Mouse (Mus musculus): ENCODE data around the gene Slc39a9. TPM values are rescaled to one million over a fixed set of nuclear protein-coding genes. Genes with fewer than 3 reads are reported as not detected.

Gene Slc39a9
- total RNA-seq, 2 experiments from 2014 or later: 9.8 to 10.2 TPM

- DNase-seq: no peak
- intact Hi-C loops (cut with DNase I; ENCODE audit: low total_unique reads): no loop called here
These were observed 62.7 kb downstream of the Slc39a9 start for GRCm38 (mm10) chr12:80706208-80706914.

GRCm38 (mm10) chr12:80706915-80707604 lies 63.4 kb downstream of the Slc39a9 start:
- DNase-seq: no peak
- intact Hi-C loops (cut with DNase I; ENCODE audit: low total_unique reads): no loop called here

DNA sequence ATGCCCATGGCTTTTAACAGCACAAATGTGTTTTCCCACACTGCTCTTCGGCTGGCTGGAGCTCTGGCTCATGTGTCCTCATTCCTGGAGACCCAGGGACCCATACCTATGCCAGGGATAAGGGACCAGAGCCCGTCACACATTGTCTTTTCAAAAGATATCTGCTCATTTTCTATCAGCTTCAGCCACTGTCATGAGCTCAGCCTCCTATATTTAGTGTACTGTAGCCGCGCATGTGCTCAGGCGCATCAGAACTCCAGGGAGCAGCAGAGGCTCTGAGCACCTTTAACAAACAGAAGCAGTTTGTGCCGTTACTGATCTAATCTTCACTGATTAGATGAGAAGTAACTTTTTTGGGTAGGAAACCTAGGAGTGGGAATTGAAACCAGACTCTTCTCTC lies 72.2 kb downstream of the Slc39a9 start:
- DNase-seq: no peak
- intact Hi-C loops (cut with DNase I; ENCODE audit: low total_unique reads): no loop called here

DNA sequence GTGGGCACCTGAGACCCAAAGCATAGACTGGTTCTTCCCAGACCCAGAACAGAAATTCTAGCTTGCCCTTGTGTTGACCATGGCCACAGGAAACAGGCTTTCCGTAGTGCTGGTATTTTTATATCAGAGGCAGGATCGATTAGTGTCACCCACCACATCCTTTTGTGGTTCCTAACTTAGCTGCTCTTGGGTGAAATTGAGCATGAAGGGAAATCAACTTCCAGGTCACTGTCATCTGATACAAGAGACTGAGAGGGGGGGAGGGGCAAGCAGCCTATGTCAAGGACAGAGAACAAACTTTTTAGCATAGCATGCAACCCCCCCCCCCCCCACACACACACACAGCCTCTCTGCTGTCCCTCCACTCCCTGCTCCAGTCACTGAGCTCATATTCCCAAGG lies 75.5 kb downstream of the Slc39a9 start:
- no peak for DNase-seq
- intact Hi-C loops (cut with DNase I; ENCODE audit: low total_unique reads): no loop called here

GRCm38 (mm10) chr12:80720507-80720906 lies 76.8 kb downstream of the Slc39a9 start:
- intact Hi-C loops (cut with DNase I; ENCODE audit: low total_unique reads): loop anchor here (5.0 kb wide), 1 partner anchor 43 kb away; no protein-coding TSS in a partner anchor
- no peak for DNase-seq

- intact Hi-C loops (cut with DNase I; ENCODE audit: low total_unique reads): loop anchor here (5.0 kb wide), 1 partner anchor 44 kb away; no protein-coding TSS in a partner anchor
- no peak for DNase-seq
These were observed 77.8 kb downstream of the Slc39a9 start for GRCm38 (mm10) chr12:80721458-80721857.

- peak; percentile 77 for DNase-seq
- intact Hi-C loops (cut with DNase I; ENCODE audit: low total_unique reads): loop anchor here (5.0 kb wide), 2 partner anchors 37 to 48 kb away; partner anchors contain the start of gene Ccdc177
These were observed 81.3 kb downstream of the Slc39a9 start for GRCm38 (mm10) chr12:80724853-80725559.

- DNase-seq: no peak
- intact Hi-C loops (cut with DNase I; ENCODE audit: low total_unique reads): loop anchor here (5.0 kb wide), 1 partner anchor 34 kb away; the partner anchor contains the start of gene Ccdc177
These were observed 84.5 kb downstream of the Slc39a9 start for GRCm38 (mm10) chr12:80728207-80728606.

DNA sequence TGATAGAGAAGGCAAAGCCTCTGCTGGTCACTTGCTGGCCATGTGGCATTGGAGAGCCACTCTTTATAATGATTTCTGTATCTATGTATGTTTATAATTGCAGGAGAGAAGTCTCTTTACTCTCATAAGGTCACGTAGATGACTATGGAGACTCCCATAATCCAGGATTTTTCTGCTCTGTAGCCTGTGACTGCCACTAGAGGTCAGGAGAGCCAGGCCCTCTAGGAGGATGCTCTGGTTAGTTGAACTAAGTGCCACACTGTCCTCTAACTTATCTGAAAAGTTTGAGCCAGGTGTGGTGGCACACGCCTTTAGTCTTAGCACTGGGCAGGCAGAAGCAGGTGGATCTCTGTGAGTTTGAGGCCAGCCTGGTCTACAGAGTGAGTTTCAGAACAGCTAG lies 85.1 kb downstream of the Slc39a9 start:
- intact Hi-C loops (cut with DNase I; ENCODE audit: low total_unique reads): loop anchor here (5.0 kb wide), 1 partner anchor 33 kb away; the partner anchor contains the start of gene Ccdc177
- DNase-seq: no peak

DNA sequence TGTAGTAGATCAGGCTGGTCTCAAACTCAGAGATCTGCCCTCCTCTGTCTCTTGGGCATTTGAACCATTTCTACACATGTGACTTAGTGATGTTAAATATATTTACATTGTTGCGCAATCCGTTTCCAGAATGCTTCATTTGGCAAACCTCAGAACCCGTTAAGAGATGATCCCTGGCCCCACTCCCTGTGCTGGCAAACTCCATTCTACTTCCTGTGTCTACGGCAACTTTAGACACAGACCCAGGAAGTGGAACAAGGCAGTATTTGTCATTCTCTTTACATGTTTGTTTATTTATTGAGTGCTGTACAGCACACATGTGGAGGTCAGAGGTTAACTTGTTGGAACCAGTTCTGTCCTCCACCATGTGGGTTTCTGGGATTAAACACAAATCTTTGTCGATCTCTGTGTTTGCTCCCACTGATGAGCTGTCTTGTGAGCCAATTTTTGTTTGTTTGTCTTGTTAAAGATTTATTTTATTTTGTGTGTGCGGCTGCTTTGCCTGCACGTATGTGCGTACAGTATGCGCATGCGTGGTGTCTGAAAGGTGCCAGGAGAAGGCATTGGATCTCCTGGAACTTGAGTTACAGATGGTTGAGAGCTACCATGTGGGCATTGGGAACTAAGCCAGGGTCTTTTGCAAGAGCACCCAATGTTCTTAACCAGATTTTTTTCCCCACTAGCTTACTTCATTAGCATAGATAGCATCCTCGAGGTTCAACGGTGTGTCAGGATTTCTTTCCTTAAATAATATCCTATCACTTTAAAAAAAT lies 86.3 kb downstream of the Slc39a9 start:
- intact Hi-C loops (cut with DNase I; ENCODE audit: low total_unique reads): loop anchor here (5.0 kb wide), 1 partner anchor 32 kb away; the partner anchor contains the start of gene Ccdc177
- DNase-seq: no peak

DNA sequence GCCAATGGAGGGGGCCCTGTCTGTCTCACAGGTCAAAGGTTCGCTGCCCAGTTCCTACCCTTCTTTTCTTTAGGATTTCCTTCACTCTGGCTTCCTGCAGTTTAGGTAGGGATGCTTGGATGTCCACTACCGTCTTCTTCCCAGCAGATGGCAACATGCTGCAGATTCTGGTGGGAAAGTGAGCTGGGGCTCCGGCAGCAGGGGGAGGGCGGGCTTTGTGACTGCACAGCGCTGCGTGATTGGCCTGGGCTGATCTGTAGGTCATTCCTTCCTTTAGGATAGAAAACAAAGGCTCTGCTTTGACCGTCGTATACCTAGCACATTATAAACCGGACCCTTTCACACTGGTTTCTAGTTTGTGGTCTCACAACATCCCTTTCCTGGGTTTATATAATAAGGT lies 86.9 kb downstream of the Slc39a9 start:
- intact Hi-C loops (cut with DNase I; ENCODE audit: low total_unique reads): no loop called here

More for the DNA sequence above, 86.9 kb downstream of the Slc39a9 start:
- peak; percentile 56 for DNase-seq

Other genes with a start within 250 kb of the Slc39a9 start
- gene Dcaf5, start 207.3 kb upstream of the Slc39a9 start, total RNA-seq (2021): 10 to 100 TPM; 26.0 to 27.2 TPM
- 10 to 100 TPM; 21.4 to 27.0 TPM for gene Exd2, start 180.8 kb upstream of the Slc39a9 start, total RNA-seq (2021)
- gene Galnt16, start 125.6 kb upstream of the Slc39a9 start, total RNA-seq (2021): 10 to 100 TPM in 1 of 2 experiments, 1 to 10 TPM in 1; 8.9 to 11.1 TPM
- 10 to 100 TPM; 19.4 to 30.4 TPM for gene Erh, start 458 bp downstream of the Slc39a9 start, total RNA-seq (2021)
- gene Plekhd1, start 48.7 kb downstream of the Slc39a9 start, total RNA-seq (2021): under 1 TPM; 0.16 to 0.45 TPM
- under 1 TPM in 1 of 2 experiments, not detected in 1; 0.07 TPM for gene Ccdc177, start 116.8 kb downstream of the Slc39a9 start, total RNA-seq (2021)
- gene Susd6, start 146.6 kb downstream of the Slc39a9 start, total RNA-seq (2021): 10 to 100 TPM; 27.8 to 28.7 TPM